Mouse (Mus musculus) urinary bladder, adult 2 months (tissue): ENCODE data around the gene Ppp1r9a. TPM values are rescaled to one million over a fixed set of nuclear protein-coding genes. Genes with fewer than 3 reads are reported as not detected.

ENCODE experiments used
- DNase-seq: peaks from one replicate; pipeline ENCODE4 v3.0.0; 2022; ENCODE audit warnings: low spot score
- polyA plus RNA-seq: library from polyadenylated mRNA; depleted of rRNA; stranded (reverse); fragments of >200 nt; gene quantifications from 2 replicates; pipeline ENCODE4 v1.2.3, GENCODE M21; 2012

Gene Ppp1r9a
- polyA plus RNA-seq, 1 experiment = 12.1 TPM

DNA sequence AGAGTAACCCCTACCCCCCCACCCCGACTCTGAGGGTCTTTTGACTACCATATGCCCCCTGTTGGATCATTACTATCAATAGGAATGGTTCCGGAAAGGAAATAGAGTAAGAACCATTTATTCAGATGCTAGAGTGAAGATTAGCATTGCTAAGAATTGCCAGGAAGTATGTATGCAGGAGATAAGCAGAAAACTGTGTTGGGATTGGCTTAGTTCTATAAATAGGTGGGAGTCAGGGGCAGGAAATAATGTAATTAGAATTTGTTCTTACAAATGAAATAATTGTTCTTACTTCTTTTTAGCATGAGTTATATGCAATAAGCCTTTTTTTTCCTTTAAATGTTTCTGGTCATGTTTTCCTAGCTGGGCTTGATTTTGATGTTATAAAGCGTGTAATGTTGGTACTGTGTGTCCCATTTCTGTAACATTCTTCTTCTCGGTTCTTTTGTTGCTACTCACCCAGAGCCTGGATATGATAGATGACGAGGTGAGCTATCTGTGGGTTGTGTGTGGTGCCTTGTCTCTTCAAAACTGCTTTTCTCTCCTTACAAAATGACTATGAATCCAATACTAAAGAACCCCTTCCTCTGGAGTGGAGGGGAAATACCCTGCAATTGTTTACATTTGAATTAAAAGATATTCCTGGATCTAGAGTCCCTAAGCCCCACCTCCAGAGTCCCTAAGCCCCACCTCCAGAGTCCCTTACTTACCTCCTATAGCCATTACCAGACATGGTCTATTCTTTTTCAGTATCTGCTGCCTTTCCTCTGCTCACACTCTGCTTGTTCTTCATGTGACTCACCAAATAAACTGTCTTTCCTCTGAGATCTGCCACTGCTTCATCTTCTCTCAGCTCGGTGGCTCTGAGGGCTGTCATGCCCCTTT lies 254.1 kb downstream of the Ppp1r9a start:
- DNase-seq = no peak

DNA sequence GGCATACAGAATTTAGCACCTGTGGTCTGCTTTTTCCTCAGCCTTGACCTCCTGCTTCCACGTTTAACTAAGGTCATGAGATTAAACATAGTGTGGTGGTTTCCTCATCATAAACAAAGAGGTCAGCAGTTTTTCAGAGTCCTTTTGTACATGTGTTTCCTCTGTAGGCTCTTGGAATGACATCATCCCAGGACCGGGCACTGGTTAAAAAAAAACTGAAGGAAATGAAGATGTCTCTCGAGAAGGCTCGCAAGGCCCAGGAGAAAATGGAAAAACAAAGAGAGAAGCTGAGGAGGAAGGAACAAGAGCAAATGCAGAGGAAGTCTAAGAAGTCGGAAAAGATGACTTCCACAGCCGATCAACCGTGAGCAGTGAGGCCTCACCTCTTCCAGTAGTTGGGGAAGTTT lies 256.7 kb downstream of the Ppp1r9a start:
- no peak for DNase-seq

DNA sequence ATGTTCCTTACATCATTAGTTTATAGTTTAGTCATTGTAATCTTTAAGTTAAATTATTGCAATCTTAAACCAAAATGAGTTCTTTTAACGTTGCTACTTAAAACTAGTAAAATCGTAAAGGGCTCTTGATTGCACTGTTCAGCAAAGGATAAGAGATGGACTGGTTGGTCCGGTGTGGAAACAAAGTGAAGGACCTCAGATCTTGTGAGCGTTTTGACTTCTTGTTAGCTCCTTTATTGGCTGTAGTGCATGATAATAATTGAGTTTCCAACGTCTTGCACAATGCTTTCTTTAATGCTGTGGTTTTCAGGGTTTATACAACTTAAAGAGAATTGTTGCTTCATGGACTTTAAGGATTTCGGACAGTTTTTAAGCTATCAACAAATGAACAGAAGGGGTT lies 259.3 kb downstream of the Ppp1r9a start:
- no peak for DNase-seq

DNA sequence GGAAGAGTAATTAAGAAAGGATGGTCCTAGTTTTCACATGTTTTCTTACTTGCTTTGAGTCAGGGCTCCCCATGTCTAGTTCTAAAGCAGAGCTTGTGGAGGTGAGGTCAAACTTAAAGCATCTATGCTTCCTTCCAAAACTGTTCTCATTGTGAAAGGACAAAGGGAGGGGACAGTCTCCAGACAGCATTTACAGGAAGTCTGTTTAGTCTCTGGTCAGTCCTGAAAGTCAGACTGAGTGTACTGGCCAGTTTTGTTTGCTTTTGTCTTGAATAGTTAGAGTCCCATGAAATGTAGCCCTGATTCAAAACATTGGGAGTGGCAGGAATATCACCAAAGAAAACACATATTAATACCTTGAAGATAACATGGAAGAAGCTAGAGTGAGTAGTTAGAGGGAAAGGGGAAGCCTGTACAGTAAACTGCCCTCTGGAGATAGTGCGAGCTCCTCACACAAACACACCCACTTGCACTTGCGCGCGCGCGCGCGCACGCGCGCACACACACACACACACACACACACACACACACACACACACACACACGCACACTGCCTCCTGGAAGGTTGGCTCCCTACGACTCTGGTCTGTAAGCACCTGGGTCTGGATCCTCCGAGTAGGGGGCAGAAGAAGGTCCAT lies 260.9 kb downstream of the Ppp1r9a start:
- DNase-seq = no peak

DNA sequence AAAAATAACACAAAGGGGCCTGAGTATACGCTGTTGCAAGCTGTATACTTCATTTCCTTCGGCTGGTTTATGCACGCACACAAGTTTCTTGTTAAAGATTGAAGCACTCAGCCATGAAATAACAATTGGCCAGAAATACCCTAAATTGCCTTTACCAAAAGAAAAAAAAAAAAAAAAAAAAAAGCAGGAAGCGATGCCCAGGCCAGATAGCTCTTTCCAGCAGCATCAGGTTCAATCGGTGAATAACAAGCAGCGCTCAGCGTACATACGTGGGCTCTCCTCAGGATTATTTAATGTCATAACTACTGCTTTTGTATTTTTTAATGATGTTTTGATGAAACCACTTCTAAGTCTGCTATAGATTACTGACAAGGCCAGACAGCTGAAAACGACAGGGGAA lies 262.1 kb downstream of the Ppp1r9a start:
- DNase-seq = no peak

DNA sequence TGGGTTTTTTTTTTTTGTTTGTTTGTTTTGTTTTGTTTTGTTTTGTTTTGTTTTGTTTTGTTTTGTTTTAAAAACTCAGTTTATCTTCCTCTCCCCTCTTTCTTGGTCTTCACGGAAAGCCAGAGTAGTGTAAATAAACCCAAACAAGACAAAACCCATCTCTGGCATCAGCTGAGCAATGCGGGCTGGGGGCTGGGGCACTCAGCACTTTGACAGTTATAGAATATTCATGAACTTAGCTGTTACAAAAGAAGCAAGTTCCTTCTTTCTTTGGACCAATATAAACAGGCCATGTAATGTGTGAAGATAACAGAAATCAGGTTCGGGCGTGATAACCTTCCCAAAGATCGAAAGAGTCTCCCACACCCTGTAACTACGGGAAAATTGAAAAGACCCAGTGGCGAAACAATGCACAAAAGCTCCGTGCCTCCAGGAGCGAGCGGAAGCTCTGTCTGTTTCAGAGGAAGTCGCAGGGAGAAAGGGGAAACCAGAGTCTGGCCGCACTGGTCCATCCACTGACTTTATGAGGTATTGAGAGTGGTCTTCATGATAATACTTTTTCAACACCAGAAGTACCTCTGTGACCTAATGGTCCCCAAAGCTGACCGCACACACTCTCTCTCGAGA lies 264.4 kb downstream of the Ppp1r9a start:
- DNase-seq = no peak

DNA sequence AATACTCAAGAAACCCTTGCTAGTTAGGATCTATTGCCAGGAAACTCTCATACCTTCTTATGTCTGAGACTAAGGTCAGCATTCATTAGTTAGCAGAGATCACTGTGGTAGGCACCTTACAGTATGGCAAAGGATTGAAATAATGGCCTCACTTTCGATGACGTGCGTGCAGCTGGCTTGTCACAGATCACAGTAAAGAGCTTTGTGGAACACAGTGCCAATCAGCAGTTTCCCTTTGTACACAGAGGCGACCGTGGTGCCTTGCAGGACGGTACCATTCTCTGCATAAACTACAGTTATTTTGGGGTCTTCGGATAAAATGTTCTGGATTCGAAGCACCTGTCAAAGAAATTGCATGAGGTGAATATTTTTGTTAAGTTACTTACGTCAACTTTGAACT lies 265.4 kb downstream of the Ppp1r9a start:
- no peak for DNase-seq

DNA sequence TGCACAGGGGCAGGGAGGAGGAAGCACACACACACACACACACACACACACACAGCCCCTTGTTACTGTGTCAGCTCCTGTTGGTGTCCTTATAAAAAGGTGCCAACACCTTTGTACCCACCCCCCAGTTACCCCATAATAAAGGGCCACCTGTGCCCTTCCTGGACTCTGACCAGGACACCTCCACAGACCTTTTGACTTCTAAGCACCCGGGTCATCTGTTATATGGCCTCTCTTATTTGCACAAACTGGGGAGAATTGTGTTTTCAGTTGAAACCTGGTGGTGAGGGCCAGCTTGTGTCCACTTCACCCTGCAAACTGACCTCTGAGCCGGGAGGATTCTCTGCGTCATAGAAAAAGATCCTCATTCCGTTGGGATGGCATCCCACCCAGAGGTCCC lies 268.7 kb downstream of the Ppp1r9a start:
- no peak for DNase-seq

DNA sequence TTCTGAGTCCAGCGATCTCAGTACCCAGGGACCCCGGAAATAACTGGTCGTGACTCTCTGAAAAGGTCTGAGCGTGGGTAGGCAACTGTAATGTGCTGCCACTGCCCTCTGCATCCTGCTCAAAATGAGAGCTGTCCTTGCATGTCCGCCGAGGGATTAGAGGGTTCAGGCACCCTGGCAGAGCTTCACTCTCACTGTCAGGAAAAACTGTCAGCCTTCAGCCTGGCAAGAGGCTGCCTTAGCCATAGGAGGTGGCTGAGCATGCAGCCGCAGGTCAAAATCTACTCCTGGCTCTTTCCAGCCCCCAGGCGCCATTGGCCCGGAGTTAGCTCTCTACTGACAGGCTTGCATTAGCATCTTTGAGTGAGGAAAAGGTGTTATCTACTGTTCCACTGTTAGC lies 269.9 kb downstream of the Ppp1r9a start:
- no peak for DNase-seq

DNA sequence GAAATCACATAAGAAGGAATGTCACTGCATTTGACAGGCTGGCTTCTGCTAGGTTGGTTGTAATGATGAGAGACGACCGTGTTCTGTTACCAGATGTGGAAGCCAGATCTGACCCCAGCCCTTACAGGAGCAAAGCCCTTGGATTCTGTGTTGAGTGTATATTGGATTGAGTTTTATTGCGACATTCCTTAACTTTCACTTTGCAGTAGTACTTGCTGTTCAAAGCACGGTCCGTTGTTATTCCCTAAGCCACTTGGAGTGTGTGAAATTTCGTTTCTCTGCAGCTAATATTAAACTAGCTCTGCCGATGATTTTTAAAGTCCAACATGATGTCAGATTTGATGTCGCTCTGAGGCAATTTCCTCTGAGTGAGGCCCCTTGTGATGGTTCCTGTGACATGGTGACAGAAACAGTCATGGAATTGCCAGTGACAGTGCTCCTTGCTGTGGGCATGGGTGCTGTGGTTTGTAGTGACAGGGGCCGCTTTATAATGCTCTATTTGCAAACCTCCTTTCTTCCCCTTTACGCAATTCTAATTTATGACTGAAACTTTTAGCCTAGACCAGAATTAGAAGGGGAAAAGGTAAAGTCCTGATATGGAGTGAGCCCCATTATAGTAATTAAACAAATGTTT lies 271.6 kb downstream of the Ppp1r9a start:
- no peak for DNase-seq

DNA sequence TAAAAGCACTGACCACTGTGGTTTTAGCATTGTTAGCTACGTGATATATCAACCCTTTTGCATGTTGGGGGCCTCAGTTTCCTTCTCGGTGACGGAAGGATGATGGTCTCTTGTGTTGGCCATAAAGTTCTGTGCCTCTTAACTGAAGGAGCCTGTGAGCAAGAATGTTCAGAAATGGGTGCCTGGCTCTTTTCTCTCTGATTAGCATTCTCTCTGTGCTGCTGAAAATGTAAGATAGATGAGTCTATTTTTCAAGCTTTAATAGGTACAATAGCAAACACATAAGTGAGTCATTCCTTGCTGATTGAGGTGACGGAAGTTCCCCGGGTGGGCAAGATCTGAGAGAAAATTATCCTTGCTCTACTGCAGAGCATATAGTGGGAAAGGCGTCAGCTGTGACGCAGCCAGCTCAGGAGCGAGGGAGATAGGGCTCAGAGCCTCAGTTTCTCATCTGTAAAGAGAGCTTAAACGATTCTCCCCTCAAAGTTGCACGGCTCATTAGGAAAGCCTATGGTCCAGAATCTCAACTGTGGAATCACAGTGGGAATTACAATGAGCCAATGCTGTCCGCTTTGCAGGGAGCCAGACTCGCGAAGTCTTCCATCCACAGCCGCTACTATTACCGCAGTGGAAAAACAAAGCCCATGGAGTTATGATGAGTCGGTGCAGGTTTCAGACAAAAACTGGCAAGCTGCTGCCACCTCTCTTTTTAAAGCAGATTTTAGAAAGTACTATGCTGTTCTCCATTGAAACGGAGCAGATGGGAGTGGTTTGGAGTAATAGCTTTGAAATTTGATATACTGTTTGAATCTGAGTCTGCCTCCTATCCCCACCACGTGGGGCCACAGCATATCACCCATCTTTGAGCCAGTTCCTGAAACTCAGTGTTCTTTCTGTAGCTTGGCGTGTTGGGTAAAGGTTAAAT lies 275.5 kb downstream of the Ppp1r9a start:
- DNase-seq = no peak

DNA sequence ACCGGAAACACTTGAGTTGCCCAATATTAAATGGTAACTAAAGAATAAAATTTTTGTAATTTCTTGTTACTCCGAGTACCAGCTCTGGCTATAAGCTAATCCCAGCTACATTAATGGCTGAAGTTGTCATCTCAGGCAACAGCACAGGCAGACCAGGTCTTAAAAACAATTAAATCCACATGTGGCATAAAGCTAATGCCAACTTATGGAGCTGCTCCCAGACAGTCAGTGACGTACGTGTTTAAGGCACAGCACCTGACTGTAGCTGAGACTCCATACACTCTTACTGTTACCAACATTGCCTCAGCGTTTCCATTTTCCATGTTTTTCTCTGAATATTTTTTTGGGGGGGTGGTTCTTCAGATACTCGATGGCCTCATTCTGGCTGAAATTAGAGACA lies 276.5 kb downstream of the Ppp1r9a start:
- DNase-seq = no peak

DNA sequence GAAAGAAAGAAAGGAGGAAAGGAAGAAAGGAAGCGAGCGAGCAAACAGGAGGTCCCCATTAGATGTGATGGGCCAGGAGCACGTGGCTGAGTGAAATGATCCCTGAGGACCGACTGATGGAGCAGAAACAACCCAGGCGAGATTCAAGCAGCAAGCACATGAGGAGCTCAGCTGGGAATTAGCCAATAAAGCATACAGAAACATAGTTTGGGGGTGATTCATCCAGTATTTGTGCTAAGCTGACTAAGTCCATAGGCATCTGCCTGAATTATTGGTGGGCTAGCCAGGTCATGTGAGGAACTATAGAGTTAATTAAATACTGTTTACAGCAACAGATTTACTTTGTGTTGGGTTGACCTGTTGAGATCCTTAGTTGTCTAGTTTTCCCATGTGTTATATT lies 277.9 kb downstream of the Ppp1r9a start:
- no peak for DNase-seq

DNA sequence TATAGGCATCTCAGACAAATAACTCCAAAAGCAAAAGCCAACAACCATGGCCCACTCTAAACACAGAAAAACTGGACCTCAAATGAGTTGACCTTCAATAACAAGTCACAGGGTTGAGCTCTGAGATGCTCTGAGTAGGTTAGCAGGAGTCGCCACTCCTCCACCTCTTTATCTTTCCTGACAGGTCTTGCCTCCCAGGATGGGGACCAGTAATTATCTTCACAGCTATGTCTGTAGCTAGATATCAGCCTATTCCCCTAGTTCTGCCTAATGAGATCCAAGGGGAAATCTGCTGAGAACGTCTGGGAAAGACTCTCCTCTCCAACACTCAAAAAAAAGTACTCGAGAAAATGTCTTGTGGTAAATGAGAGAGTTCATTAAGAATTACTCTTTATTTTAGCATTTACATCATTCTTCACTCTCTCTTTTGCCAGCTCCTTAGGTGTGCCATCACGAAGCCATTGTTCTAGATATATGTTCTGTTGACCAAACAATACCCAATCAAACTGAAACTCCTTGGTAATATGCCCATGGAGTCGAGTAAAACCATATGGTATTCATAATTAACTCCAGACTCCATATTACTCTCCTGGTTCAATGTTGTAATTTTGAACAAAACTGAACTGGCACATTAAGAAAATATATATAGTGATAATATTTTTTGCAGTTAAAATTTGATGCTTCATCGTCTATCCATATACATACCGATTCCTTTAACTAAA lies 283.7 kb downstream of the Ppp1r9a start:
- no peak for DNase-seq

DNA sequence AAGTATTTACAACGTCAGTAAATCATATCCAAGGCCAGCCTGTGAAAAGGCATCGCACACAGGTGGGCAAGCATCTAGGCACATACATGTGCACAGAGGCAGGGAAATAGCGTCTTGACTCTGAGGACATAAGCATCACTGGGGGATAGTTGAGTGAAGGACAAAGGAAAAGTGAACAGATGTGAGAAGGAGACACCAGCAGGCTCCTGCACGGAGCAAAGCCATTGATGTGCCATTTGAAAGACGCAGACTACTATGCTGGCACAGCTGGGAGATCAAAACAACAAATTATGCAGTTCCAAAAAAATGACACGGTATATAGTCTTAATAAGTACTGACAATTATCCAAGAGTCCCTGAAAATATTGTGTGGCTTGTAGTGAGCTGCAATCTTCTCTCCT lies 284.9 kb downstream of the Ppp1r9a start:
- DNase-seq = no peak

DNA sequence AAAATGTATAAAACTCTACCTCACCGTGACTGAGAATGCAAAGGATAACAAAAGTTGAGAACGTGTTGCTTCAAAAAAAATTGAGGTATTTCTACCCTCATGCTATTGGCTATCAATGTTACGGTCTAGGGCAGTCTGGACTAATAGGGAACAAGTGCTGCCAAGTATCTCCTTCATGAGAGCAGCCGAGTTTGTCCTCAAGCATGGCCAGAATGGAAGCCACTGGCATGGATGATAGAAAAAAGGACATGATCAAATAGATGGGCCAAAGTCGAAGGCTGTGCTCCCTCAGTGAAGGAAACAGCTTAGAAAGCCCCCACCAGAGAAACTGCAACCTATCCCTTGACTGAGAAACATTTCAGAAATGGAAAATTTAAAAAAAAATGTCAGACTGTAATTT lies 285.3 kb downstream of the Ppp1r9a start:
- no peak for DNase-seq

DNA sequence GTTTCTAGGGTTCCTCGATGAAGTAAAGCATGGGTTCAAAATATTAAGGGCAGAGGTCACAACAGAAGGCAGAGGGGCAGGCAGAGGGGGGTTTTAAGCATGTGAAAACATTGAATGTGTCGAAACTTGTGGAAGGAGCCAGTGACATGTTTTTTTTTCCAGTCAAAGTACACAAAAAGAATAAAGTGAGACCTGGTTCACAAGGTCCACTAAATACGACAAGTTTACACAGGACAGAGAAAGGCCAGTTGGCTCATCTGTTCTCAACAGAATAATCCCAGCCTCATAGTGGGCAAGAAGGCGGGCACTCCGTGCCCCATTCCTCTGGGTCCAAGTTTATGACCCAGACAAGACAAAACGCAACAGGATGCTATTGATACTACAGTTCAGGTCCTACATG lies 286.2 kb downstream of the Ppp1r9a start:
- DNase-seq = no peak

DNA sequence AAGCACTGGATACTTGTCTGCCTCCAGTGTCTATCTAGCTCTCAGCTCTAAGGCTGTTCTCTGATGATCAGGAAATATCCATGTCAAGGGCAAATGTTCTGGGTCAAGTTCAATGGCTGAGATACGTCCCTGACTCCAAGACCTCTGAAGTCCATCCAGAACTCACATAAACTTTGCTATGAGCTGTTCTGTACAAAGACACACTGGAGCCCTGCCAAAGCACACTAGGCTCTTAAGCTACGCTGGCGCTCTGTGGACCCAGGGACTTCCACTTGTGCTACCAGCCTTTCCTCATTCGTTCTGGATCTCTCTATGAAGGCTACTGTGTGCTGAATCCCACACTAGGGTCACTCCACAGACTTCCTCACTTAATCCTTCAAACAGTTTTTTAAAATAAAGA lies 286.8 kb downstream of the Ppp1r9a start:
- DNase-seq = no peak

DNA sequence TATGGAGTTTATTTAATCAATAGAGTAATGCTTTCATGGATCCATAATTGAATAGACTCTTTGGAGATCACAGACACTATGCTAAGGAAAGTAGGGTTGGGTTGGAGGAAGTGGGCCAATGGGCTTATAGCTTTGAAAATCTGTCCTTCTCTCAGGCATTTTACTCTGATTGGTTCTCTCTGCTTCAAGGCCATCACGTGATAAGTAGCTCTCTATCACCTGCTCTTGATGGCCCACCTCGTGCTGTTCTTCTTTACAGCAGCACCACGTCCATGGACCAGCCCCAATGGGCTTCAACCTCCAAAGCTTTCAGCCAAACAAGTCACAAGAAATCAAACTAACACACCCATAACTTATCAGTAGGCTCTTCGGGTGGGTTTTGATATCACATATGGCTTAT lies 288.0 kb downstream of the Ppp1r9a start:
- DNase-seq = no peak

DNA sequence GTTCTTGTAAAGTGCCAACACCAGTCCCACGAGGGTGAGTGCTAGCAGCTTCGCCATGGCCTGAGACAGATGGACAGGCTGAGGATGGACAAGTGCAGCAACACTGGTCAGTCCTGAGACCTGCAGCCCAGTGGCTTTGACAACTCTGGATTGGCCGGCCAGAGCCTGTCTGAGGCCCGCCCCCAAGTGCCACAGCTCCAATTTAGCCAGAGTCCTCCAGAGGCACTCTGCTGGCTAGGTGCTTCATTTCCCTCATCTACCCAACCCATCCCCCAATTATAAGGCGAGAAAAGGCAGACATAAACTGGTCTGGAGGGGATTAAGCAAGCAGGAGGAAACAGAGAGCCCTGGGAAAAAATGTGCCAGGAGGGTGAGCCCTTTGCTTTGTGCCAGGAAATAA lies 291.0 kb downstream of the Ppp1r9a start, which contains the start of gene Pon1:
Pon1 (minus strand) TSS at position 254 of the 400 bp plus-strand sequence.
- DNase-seq = no peak

DNA sequence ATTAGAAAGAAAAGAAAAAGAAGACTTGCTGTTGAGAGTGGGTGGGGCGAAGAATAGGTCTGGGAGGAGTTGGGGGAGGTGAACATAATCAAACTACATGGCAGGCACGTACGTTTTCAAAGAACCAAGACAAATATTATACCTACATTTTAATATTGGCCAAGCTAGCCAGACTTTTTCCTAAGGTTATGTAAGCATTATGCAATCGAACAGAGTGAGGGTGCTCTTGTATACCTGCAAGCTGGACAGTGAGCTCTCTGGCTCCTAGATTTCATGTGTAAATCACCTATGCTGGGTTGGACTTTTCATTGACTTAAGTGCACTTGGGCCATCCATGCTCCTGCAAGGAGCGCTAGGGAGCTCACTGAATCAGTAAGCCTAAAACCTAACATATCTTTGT lies 295.9 kb downstream of the Ppp1r9a start:
- DNase-seq = no peak
